Mouse (Mus musculus): ENCODE results near the gene Tenm4. TPM values are rescaled to one million over a fixed set of nuclear protein-coding genes. Genes with fewer than 3 reads are reported as not detected.

The Tenm4 gene
- polyA plus RNA-seq, 1 experiment: 0.79 TPM

GRCm38 (mm10) chr7:96788135-96788534 lies 617.1 kb downstream of the Tenm4 start:
- H3K4me1 ChIP-seq (ENCODE audit: control insufficient read depth, insufficient read depth, insufficient read length, low read length): no peaks in the 10 kb centered on the region
- 66% methylated on average over 4 of the region's 4 CpGs for WGBS
- no peak for TF ChIP-seq POLR2A (IDR thresholded peaks at IDR 0.05; ENCODE audit: low read depth, low read length)
- no peak for TF ChIP-seq CTCF (IDR thresholded peaks at IDR 0.05; ENCODE audit: extremely low read depth, insufficient read length, insufficient replicate concordance, low read depth, low read length)
- no peaks in the 10 kb centered on the region for H3K36me3 ChIP-seq (ENCODE audit: control insufficient read depth, insufficient read depth, low read length)
- no peak overlapping the region for H3K4me3 ChIP-seq (ENCODE audit: low read depth, low read length)
- H3K27ac ChIP-seq (ENCODE audit: insufficient read depth, low read depth, low read length): no peak overlapping the region
- no peaks in the 10 kb centered on the region for H3K27me3 ChIP-seq (ENCODE audit: control insufficient read depth, insufficient read depth, low read length)

GRCm38 (mm10) chr7:96790326-96790725 lies 619.3 kb downstream of the Tenm4 start:
- H3K4me1 ChIP-seq (ENCODE audit: control insufficient read depth, insufficient read depth, insufficient read length, low read length): no peaks in the 10 kb centered on the region
- no peak overlapping the region for H3K4me3 ChIP-seq (ENCODE audit: low read depth, low read length)
- no peaks in the 10 kb centered on the region for H3K27me3 ChIP-seq (ENCODE audit: control insufficient read depth, insufficient read depth, low read length)
- WGBS: 76% methylated on average over 2 of the region's 2 CpGs
- no peak overlapping the region for H3K27ac ChIP-seq (ENCODE audit: insufficient read depth, low read depth, low read length)
- TF ChIP-seq POLR2A (IDR thresholded peaks at IDR 0.05; ENCODE audit: low read depth, low read length) (no peak), CTCF (IDR thresholded peaks at IDR 0.05; ENCODE audit: extremely low read depth, insufficient read length, insufficient replicate concordance, low read depth, low read length) (no peak)
- no peaks in the 10 kb centered on the region for H3K36me3 ChIP-seq (ENCODE audit: control insufficient read depth, insufficient read depth, low read length)

- no peak overlapping the region for H3K27ac ChIP-seq (ENCODE audit: insufficient read depth, low read depth, low read length)
- H3K27me3 ChIP-seq (ENCODE audit: control insufficient read depth, insufficient read depth, low read length): no peaks in the 10 kb centered on the region
- WGBS: 79% methylated on average over 8 of the region's 8 CpGs
- no peak for TF ChIP-seq POLR2A (IDR thresholded peaks at IDR 0.05; ENCODE audit: low read depth, low read length)
- TF ChIP-seq CTCF (IDR thresholded peaks at IDR 0.05; ENCODE audit: extremely low read depth, insufficient read length, insufficient replicate concordance, low read depth, low read length): no peak
- no peaks in the 10 kb centered on the region for H3K36me3 ChIP-seq (ENCODE audit: control insufficient read depth, insufficient read depth, low read length)
- H3K4me3 ChIP-seq (ENCODE audit: low read depth, low read length): no peak overlapping the region
- H3K4me1 ChIP-seq (ENCODE audit: control insufficient read depth, insufficient read depth, insufficient read length, low read length): peaks cover 9% of the 10 kb centered on the region; the same call in 1 of the 2 replicates
These were observed 621.6 kb downstream of the Tenm4 start for GRCm38 (mm10) chr7:96792456-96793229.

- Histone ChIP-seq H3K27me3 (ENCODE audit: control insufficient read depth, insufficient read depth, low read length) (no peaks in the 10 kb centered on the region), H3K36me3 (ENCODE audit: control insufficient read depth, insufficient read depth, low read length) (no peaks in the 10 kb centered on the region), H3K4me3 (ENCODE audit: low read depth, low read length) (no peak overlapping the region), H3K27ac (ENCODE audit: insufficient read depth, low read depth, low read length) (no peak overlapping the region; the same call in 1 of the 2 replicates), H3K4me1 (ENCODE audit: control insufficient read depth, insufficient read depth, insufficient read length, low read length) (peaks cover 9% of the 10 kb centered on the region; the same call in 1 of the 2 replicates)
- TF ChIP-seq POLR2A (IDR thresholded peaks at IDR 0.05; ENCODE audit: low read depth, low read length): no peak
- no peak for TF ChIP-seq CTCF (IDR thresholded peaks at IDR 0.05; ENCODE audit: extremely low read depth, insufficient read length, insufficient replicate concordance, low read depth, low read length)
- WGBS: 21% methylated on average over 9 of the region's 9 CpGs
These were observed 625.1 kb downstream of the Tenm4 start for GRCm38 (mm10) chr7:96796033-96796741.

- TF ChIP-seq CTCF (IDR thresholded peaks at IDR 0.05; ENCODE audit: extremely low read depth, insufficient read length, insufficient replicate concordance, low read depth, low read length) (no peak), POLR2A (IDR thresholded peaks at IDR 0.05; ENCODE audit: low read depth, low read length) (no peak)
- peaks cover 9% of the 10 kb centered on the region; the same call in 1 of the 2 replicates for H3K4me1 ChIP-seq (ENCODE audit: control insufficient read depth, insufficient read depth, insufficient read length, low read length)
- 55% methylated on average over 20 of the region's 20 CpGs for WGBS
- H3K4me3 ChIP-seq (ENCODE audit: low read depth, low read length): no peak overlapping the region
- H3K36me3 ChIP-seq (ENCODE audit: control insufficient read depth, insufficient read depth, low read length): no peaks in the 10 kb centered on the region
- H3K27me3 ChIP-seq (ENCODE audit: control insufficient read depth, insufficient read depth, low read length): no peaks in the 10 kb centered on the region
- no peak overlapping the region; the same call in 1 of the 2 replicates for H3K27ac ChIP-seq (ENCODE audit: insufficient read depth, low read depth, low read length)
These were observed 625.9 kb downstream of the Tenm4 start for GRCm38 (mm10) chr7:96796788-96797485.

GRCm38 (mm10) chr7:96797716-96798332 lies 626.8 kb downstream of the Tenm4 start:
- Histone ChIP-seq H3K4me1 (ENCODE audit: control insufficient read depth, insufficient read depth, insufficient read length, low read length) (peaks cover 9% of the 10 kb centered on the region; the same call in 1 of the 2 replicates), H3K27me3 (ENCODE audit: control insufficient read depth, insufficient read depth, low read length) (no peaks in the 10 kb centered on the region), H3K4me3 (ENCODE audit: low read depth, low read length) (no peak overlapping the region), H3K27ac (ENCODE audit: insufficient read depth, low read depth, low read length) (no peak overlapping the region), H3K36me3 (ENCODE audit: control insufficient read depth, insufficient read depth, low read length) (no peaks in the 10 kb centered on the region)
- WGBS: 55% methylated on average over 13 of the region's 13 CpGs
- no peak for TF ChIP-seq POLR2A (IDR thresholded peaks at IDR 0.05; ENCODE audit: low read depth, low read length)
